Mouse (Mus musculus) brain, embryonic 18.5 days (tissue): ENCODE measurements around the gene Serpinb1c.
"Not testable (repeated sequence)": the region's sequence is repeated elsewhere in the genome, so short reads cannot be mapped to it uniquely, and the experiment has no call there.

ENCODE experiments used
- DNase-seq: peaks from one replicate; pipeline ENCODE4 v3.0.0-alpha.2; 2012; ENCODE audit warnings: low read depth, low spot score

The Serpinb1c gene

GRCm38 (mm10) chr13:32866484-32866883, 31.5 kb downstream of the Serpinb1c start:
- DNase-seq, result no peak

GRCm38 (mm10) chr13:32865591-32865990, 32.4 kb downstream of the Serpinb1c start:
- DNase-seq, result no peak

GRCm38 (mm10) chr13:32864529-32864928, 33.5 kb downstream of the Serpinb1c start:
- DNase-seq, result not testable (repeated sequence)

GRCm38 (mm10) chr13:32863456-32863855, 34.6 kb downstream of the Serpinb1c start:
- no peak for DNase-seq

GRCm38 (mm10) chr13:32860821-32861220, 37.2 kb downstream of the Serpinb1c start:
- DNase-seq, result no peak

GRCm38 (mm10) chr13:32853073-32853472, 44.9 kb downstream of the Serpinb1c start:
- no peak for DNase-seq

- no peak for DNase-seq
Observed at GRCm38 (mm10) chr13:32852539-32852938, 45.5 kb downstream of the Serpinb1c start.

GRCm38 (mm10) chr13:32851967-32852366, 46.0 kb downstream of the Serpinb1c start:
- DNase-seq, result no peak

GRCm38 (mm10) chr13:32850668-32851404, 47.2 kb downstream of the Serpinb1c start, which contains the start of gene Serpinb1a:
Serpinb1a (minus strand) TSS chr13:32851185.
- DNase-seq, result no peak

- no peak for DNase-seq
Observed at GRCm38 (mm10) chr13:32850156-32850555, 47.9 kb downstream of the Serpinb1c start.

- DNase-seq, result no peak
Observed at GRCm38 (mm10) chr13:32849531-32850123, 48.4 kb downstream of the Serpinb1c start.

- no peak for DNase-seq
Observed at GRCm38 (mm10) chr13:32849092-32849491, 48.9 kb downstream of the Serpinb1c start.

GRCm38 (mm10) chr13:32846221-32846620, 51.8 kb downstream of the Serpinb1c start:
- DNase-seq, result no peak

GRCm38 (mm10) chr13:32841349-32841748, 56.7 kb downstream of the Serpinb1c start:
- DNase-seq, result no peak

- no peak for DNase-seq
Observed at GRCm38 (mm10) chr13:32839314-32839713, 58.7 kb downstream of the Serpinb1c start.

- no peak for DNase-seq
Observed at GRCm38 (mm10) chr13:32834513-32834912, 63.5 kb downstream of the Serpinb1c start.

- no peak for DNase-seq
Observed at GRCm38 (mm10) chr13:32833237-32833636, 64.8 kb downstream of the Serpinb1c start.

- no peak for DNase-seq
Observed at GRCm38 (mm10) chr13:32832776-32833175, 65.2 kb downstream of the Serpinb1c start.

- no peak for DNase-seq
Observed at GRCm38 (mm10) chr13:32831505-32832273, 66.3 kb downstream of the Serpinb1c start.
